Comparison of ENCODE assay signal across 12 mouse cellular contexts in the genomic region with DNA sequence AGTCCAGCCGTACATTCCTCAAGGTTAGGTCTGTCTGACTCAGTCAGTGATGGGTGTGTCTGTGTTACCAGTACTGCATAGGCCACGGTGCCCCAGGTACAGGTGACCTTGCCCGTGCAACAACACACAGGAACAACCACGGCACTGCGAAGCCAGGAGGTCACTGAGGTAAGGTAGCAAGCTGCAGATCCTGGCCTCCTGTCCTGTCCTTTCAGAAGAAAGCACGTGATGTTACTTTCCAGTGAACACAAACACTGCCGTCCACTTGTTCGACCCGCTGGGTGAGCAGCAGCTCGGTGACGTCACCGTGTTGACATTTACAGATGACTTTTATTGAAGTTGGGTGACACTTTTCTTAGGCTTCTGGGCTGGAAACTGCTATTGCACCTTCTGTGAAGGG. TPM values are rescaled to one million over a fixed set of nuclear protein-coding genes. Genes with fewer than 3 reads are reported as not detected.
DNase-seq lines count a peak whose midpoint lies in the region; ATAC-seq and TF ChIP-seq lines count a peak whose summit lies in the region.
"Had no signal": no experiment of that assay in that cellular context is flagged by ENCODE, and none has a peak within 500 bp of the region (broad histone marks: within the 10 kb centered on the region; RNA-seq: fewer than 3 reads in every experiment).

No protein-coding gene starts in this region.

- peaks cover 24% of the 10 kb centered on the region; the same call in 1 of the 2 replicates for H3K4me1 ChIP-seq in liver, embryonic 12.5 days
- H3K4me1 ChIP-seq in liver, adult 2 months (ENCODE audit: control insufficient read depth, insufficient read depth, low read length), result peaks cover 38% of the 10 kb centered on the region
- H3K4me1 ChIP-seq: forebrain, embryonic 13.5 days; hindbrain, embryonic 13.5 days had no signal

- H3K27ac ChIP-seq in liver, embryonic 12.5 days, result no peak overlapping the region
- H3K27ac ChIP-seq in liver, adult 2 months (replicated peaks; ENCODE audit: insufficient read depth, low read depth, low read length), result peak overlapping the region; percentile 67
- H3K27ac ChIP-seq: forebrain, embryonic 13.5 days; hindbrain, embryonic 13.5 days; macrophage had no signal

- no peak overlapping the region for H3K9ac ChIP-seq in liver, embryonic 12.5 days
- H3K9ac ChIP-seq in liver, adult 2 months (ENCODE audit: low read depth, low read length), result no peak overlapping the region; the same call in 1 of the 2 replicates
- H3K9ac ChIP-seq: forebrain, embryonic 13.5 days; hindbrain, embryonic 13.5 days had no signal

- DNase-seq in liver, result peak; percentile 16
- DNase-seq in kidney, adult 18-20 months, result peak; percentile 62
- DNase-seq in liver, adult 2 months (ENCODE audit: extremely low read depth, low read depth, low spot score), result peak; percentile 99
- DNase-seq in lung, postnatal 36 days, result peak; percentile 83
- no peak for DNase-seq in thymus, postnatal 0 days (ENCODE audit: low spot score)
- DNase-seq in frontal cortex, postnatal 36 days (ENCODE audit: low spot score in 2 of 2), result no peak
- DNase-seq in layer of hippocampus, adult 8-10 months (ENCODE audit: low spot score in 2 of 2), result no peak

- H3K79me2 ChIP-seq in liver, adult 2 months (ENCODE audit: control insufficient read depth, insufficient read depth, low read length), result peaks cover 34% of the 10 kb centered on the region; the same call in 1 of the 2 replicates

- H3K36me3 ChIP-seq in liver, embryonic 12.5 days, result no peaks in the 10 kb centered on the region
- no peaks in the 10 kb centered on the region; the same call in 1 of the 2 replicates for H3K36me3 ChIP-seq in liver, adult 2 months (ENCODE audit: control insufficient read depth, insufficient read depth, low read length)
- H3K36me3 ChIP-seq: hindbrain, embryonic 13.5 days had no signal

- no peak; the same call in 1 of the 2 replicates for ATAC-seq in liver, embryonic 12.5 days
- ATAC-seq: forebrain, embryonic 13.5 days had no signal

- no peak overlapping the region for H3K4me3 ChIP-seq in liver, embryonic 12.5 days
- no peak overlapping the region for H3K4me3 ChIP-seq in liver, adult 2 months (ENCODE audit: insufficient read depth, low read depth, low read length)
- H3K4me3 ChIP-seq: forebrain, embryonic 13.5 days; hindbrain, embryonic 13.5 days; myocyte had no signal

- H3K4me2 ChIP-seq in liver, embryonic 12.5 days, result no peak overlapping the region
- H3K4me2 ChIP-seq: forebrain, embryonic 13.5 days; hindbrain, embryonic 13.5 days had no signal

- WGBS in liver, embryonic 12.5 days (ENCODE audit: insufficient replicate concordance), result 69% methylated on average over 12 of the region's 12 CpGs
- WGBS in liver, adult 2 months, result 18% methylated on average over 12 of the region's 12 CpGs

- no peak for TF ChIP-seq POLR2A in liver, adult 2 months (IDR thresholded peaks at IDR 0.05; ENCODE audit: extremely low read depth, insufficient read depth, low read length)

- TF ChIP-seq CTCF in liver, adult 2 months (IDR thresholded peaks at IDR 0.05; ENCODE audit: low read depth, low read length), result no peak

- H3K27me3 ChIP-seq in liver, embryonic 12.5 days (replicated peaks), result peaks cover 25% of the 10 kb centered on the region
- no peaks in the 10 kb centered on the region for H3K27me3 ChIP-seq in liver, adult 2 months (ENCODE audit: control insufficient read depth, insufficient read depth, low read length)

- H3K9me3 ChIP-seq in liver, embryonic 12.5 days (replicated peaks), result no peaks in the 10 kb centered on the region
- H3K9me3 ChIP-seq: forebrain, embryonic 13.5 days; hindbrain, embryonic 13.5 days had no signal

RNA-seq across cellular contexts. Expression of a gene that starts 47.2 kb away (rescaled TPM):
- polyA plus RNA-seq in liver, embryonic 12.5 days (2016; fragmentation: Nextera tagmentation; extraction: Ambion mirVana), result 19.8 and 24.9 TPM in 2 replicates
- 386 and 431 TPM in 2 replicates for total RNA-seq in liver, adult 2 months (2014; rRNA removed)
- 134 and 159 TPM in 2 replicates for polyA plus RNA-seq in liver, adult 2 months (2012; rRNA removed)
- polyA plus RNA-seq in thymus, postnatal 0 days (2015; fragmentation: Nextera tagmentation; extraction: Ambion mirVana), result 23.0 and 29.9 TPM in 2 replicates
- 10 to 100 TPM; 43.7 to 56.5 (median 52.1) TPM for total RNA-seq in layer of hippocampus, adult 8-10 months (2022)

Comparison
In these comparisons a context has a peak if more than half of its experiments do, and no peak if none do; other contexts are left out.
1. DNase-seq: peak in liver (single experiment), kidney, adult 18-20 months (single experiment), liver, adult 2 months (single experiment) and lung, postnatal 36 days (single experiment); none in thymus, postnatal 0 days (single experiment), frontal cortex, postnatal 36 days (0 of 2) and layer of hippocampus, adult 8-10 months (0 of 2).